Mouse (Mus musculus) T-helper 17 cell (primary cell): ENCODE measurements around the gene Lin54.

ENCODE experiments used
- in situ Hi-C, 2 experiments: fragments of 300-600 bp; cut with MboI, MseI; formaldehyde crosslinking; loops; 1 replicate in 1 of 2; 2 replicates in 1 of 2; pipeline ENCODE4 v1.15.1; 2025; ENCODE audit warnings: high pct_unique_total_duplicates in 2 of 2

Gene Lin54

DNA sequence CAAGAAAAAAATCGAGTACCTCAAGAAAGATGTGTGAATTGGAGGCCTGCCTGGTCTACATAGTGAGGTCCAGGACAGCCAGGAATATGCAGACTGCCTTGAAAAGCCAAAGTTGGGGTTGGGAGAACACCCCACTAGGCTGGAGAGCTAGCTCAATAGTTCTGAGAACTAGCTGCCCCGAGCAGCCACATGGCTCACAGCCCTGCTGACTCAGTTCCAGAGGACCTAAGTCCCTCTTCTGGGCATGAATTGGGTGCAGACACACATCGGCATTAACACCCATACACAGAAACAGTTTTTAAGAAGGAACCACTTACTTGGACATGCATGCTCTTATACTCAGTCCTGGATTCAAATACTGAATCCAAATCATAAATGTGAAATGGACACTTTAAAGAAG, 76.2 kb downstream of the Lin54 start:
- in situ Hi-C loops = loop anchor here in 1 of 2 experiments (10.0 kb wide), 1 partner anchor 449 kb away; the partner anchor contains the start of genes 4930524J08Rik and Hnrnpd

DNA sequence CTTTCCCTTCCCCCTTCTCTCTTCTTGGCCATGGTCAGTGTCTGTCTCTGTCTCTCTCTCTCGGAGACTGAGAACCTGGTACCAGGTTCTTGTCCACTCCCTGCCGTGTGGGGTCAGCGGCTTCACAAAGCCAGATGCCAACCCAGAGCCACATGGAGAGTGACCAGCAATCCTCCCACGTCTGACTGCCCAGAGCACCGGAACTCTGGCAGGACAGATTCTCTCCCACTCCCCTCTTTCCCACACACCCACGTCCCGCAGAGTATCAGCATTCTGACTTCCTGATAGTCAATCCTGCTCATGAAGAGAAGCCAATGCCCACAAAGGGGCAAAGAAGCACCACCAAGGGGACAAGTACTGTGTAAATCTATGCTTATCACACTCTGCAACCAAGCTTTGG, 76.8 kb downstream of the Lin54 start:
- in situ Hi-C loops = loop anchor here in 1 of 2 experiments (10.0 kb wide), 1 partner anchor 449 kb away; the partner anchor contains the start of genes 4930524J08Rik and Hnrnpd

DNA sequence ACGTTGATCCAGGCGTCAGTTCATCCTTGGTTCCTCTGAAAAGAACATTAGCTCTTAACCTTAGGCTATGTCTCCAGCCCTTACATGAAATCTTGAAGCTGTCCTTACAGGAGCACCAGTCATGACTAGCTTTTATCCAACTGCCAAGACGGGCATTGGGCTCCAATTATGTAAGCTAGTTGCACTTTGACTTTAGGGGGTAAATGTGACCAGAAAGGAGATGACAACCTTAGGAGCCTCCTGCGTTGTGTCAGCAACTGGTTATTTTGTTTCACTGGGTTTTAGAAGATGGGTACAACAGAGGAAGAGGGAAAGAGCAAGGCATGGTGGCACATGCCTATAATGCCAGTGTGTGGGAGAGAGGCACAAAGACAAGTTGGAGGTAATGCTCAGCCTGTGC, 81.6 kb downstream of the Lin54 start:
- in situ Hi-C loops = no loop called here

DNA sequence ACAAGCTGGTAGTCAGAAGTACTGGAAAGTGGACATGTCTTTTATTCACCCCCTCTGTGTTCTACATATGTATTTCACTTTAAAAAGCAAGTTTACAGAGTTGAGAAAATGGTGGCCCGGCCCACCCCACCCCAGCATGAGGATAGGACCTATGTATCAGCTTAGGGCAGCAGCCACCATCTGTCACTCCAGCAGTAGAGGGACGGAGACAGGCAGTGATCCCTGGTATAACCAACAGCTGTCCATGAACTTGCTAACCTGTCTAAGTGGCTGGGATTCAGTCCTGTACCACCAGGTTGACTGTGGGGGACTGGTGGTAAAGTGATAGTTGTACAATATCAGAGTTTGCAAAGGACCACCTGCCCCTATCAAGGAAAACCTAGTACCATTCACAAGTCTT, 82.4 kb downstream of the Lin54 start:
- in situ Hi-C loops = no loop called here

DNA sequence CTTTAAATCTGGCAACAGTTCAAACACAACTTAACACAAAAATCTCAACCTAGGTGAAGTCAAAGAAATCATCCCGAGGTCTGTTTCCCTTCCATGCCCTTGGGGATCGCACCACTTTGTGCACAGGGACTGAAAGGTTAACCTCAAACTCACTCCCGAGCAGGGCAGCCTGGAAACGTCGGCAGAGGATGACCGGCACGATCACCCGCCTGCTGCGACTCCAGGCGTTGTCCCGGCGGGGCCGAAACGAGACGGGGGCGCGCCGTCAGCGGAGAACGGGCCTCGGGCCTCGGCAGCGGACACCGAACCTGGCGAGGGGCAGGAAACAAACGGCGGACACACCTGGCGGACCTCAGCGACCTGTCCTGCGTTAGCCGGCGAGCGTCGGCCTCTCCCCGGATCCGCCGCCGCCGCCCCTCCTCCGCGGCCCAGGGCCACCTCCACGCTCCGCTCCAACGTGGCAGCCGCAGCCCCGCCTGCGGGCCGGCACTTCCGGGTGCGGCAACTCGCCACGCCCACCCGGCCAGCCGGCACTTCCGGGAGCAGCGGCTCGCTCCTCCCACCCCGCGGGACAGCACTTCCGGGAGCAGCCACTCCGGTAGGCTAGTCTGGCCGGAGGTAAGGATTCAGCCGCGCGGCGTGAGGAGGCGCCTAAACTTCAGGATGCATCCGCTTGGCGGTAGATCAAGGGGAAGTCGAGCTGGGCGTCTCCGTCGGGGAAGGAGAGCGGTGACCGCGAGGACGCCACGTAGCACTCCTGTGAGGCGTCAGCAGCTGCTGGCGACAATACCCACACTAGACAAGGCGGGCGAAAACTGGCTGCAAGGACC, 84.5 kb downstream of the Lin54 start, which contains the start of gene Sec31a:
Sec31a (minus strand) TSS at position 474 of the 830 bp plus-strand sequence.
- in situ Hi-C loops = no loop called here

DNA sequence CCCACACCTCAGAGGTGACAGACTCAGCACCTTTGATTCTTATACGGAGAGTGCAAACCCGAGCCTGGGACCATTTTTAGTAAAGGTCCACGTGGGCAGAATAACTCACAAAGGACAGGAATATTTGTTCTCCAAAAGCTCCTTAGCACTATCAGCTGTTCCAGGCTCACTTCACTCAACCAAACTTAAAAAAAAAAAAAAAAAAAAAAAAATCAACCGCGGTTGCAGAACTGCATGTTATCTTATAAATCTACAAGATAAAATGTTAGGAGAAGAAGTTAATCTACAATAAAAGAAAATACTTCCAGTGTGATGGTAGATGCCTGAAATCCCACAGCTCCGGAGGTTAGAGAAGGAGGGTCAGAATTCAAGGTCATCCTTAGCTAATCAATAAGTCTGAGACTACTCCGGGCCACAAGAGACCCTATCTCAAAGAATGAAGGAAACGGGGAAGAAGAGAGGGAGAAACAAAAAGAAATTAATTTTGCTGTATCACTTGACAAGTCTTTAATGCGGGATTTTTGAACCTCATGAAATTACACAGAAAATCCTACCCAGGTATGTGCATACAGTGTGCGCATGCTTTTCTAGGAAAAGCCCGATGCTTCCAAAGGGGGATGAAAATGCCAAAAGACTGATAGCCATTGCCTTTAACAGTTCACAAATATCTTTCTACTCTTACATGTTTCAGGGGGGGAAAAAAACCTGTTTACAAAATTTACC, 85.8 kb downstream of the Lin54 start:
- in situ Hi-C loops = no loop called here

DNA sequence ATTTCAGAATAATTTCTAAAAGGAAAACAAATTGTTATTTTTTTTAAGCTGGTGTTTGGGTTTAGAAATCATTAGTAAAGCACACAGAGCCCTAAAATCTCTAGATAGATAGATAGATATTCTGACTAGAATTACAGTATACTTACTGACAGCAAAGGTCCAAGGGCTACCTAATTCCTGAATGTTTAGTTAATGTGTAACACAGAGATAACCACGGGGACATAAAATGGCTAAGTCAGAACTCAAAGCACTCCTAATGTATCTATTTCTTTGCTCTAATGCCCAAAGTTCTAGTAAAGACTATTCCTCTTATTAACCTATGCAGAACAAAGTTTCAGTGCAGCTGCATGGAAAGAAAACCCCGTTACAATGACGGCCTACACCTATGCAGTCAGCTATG, 87.6 kb downstream of the Lin54 start:
- in situ Hi-C loops = no loop called here

DNA sequence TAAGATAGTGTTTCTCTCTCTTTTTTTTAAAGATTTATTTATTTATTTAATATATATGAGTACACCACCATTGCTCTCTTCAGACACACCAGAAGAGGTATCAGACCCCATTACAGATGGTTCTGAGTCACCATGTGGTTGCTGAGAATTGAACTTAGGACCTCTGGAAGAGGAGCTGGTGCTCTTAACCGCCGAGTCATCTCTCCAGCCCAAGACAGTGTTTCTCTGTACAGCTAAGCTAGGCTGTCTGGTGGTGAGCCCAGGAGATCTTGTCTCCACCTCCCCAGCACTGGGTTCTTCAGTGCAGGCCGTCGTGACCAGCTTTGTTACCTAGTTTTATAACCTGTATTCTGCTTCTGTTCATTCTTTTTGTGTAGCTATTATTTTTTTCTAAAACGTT, 90.2 kb downstream of the Lin54 start:
- in situ Hi-C loops = no loop called here

DNA sequence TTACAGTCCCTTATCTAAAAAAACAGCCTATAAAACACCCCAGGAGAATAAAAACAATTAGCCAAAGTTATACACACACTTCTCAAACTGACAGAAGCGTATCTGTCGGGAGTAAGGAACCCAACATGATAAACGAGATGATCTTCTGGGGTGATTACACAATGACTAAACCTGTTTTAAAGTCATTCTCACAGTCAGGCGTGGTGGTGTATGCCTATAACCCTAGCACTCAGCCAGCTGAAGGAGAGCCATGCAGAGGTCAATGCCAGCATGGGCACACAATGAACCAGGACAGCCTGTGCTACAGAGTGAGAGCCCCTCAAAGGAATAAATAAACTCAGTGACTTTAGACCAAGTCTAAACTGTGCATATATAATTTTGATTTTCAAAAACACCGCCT, 92.0 kb downstream of the Lin54 start:
- in situ Hi-C loops = no loop called here

DNA sequence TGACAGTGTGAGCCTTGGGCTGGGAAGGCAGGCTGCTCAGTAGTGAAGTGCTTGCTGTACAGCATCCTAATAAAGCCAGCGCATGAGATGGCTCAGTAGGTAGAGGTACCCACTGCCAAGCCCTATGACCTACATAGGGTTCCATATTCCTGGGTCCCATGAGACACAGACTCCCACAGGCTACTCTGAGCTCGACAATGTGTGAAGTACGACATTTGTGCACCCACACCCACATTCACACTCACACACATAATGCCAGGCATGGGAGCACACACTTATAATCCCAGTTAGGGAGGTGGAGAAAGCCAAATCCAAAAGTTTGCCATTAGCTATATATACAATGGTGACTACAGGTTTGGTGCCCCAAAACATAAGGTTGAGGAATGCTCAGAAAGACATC, 103.7 kb downstream of the Lin54 start:
- in situ Hi-C loops = loop anchor here in 1 of 2 experiments (5.0 to 10.0 kb wide), 2 partner anchors 94 to 352 kb away; no protein-coding TSS in a partner anchor

DNA sequence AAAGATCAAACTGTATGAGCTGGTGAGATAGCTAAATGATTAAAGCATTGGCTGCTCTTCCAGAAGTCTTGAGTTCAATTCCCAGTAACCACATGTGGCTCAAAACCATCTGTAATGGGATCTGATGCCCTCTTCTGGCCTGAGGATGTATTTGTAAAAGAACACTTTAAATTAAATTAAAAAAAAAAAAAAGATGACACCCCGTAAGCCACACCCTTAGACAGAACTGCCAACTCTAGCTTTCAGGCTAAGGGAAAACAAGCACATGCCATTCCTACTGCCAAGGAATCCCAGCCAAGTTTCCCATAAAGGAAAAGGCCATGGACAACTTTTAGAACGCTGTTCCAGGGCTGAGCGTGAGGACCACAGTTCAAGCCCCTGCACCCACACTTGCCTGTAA, 106.8 kb downstream of the Lin54 start:
- in situ Hi-C loops = loop anchor here in 1 of 2 experiments (10.0 kb wide), 1 partner anchor 349 kb away; no protein-coding TSS in a partner anchor

DNA sequence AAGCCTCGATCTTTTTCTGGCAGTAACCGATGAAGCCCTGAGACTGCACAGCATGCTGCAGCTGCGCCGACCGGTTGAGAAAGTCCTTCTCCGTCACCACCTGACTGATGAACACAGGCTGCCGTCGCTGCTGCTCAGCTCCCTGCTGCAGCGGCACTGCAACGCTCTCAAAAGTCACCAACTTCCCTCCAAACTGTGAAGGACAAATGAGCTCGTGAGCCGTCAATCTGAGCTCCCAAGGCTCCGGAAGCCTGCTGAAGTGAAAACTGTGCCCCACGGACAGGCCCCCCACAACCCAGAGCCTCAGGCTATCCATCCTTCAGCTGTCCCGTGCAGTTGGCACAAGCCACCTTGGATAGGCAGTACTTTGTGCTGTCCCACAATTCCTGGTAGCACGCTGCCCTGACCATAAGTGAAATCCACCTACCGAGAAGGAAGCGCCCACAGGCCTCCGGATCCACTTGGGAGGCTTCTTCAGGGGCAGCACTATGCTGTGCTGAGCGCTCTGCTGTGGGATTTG, 107.9 kb downstream of the Lin54 start:
- in situ Hi-C loops = loop anchor here in 1 of 2 experiments (10.0 kb wide), 1 partner anchor 348 kb away; no protein-coding TSS in a partner anchor
